Mouse (Mus musculus) megakaryocyte progenitor cell, adult 5-6 weeks (primary cell): ENCODE results near the gene AA986860. TPM values are rescaled to one million over a fixed set of nuclear protein-coding genes. Genes with fewer than 3 reads are reported as not detected.

Experiments used
- ATAC-seq: replicated peaks from 2 replicates; pipeline ENCODE4 v1.8.0; 2016; ENCODE audit warnings: mild to moderate bottlenecking, moderate TSS enrichment, inconsistent platforms; ENCODE audit not compliant: poor library complexity
- total RNA-seq, 2 experiments: library from RNA; stranded (forward) in 1 of 2; stranded (reverse) in 1 of 2; fragments of 157-497, 149-512 nt in 1 of 2; fragments of 200-1000 nt in 1 of 2; gene quantifications; 2 replicates each; pipeline versions ENCODE4 v1.2.3 to v1.2.4; 2015 to 2017

AA986860 gene
- total RNA-seq, 2 experiments from 2014 or later: 0.10 TPM; not detected in 1

GRCm38 (mm10) chr1:130734452-130734851 is 2.7 kb downstream of the AA986860 start:
- no peak for ATAC-seq

GRCm38 (mm10) chr1:130734852-130735251 is 3.1 kb downstream of the AA986860 start:
- ATAC-seq: no peak

GRCm38 (mm10) chr1:130737411-130737881 is 5.7 kb downstream of the AA986860 start:
- no peak for ATAC-seq

- ATAC-seq: no peak
Measured at GRCm38 (mm10) chr1:130737916-130738315, 6.1 kb downstream of the AA986860 start.

GRCm38 (mm10) chr1:130738551-130739106 is 6.9 kb downstream of the AA986860 start:
- no peak for ATAC-seq

- ATAC-seq: no peak
Measured at GRCm38 (mm10) chr1:130739636-130740035, 7.9 kb downstream of the AA986860 start.

- ATAC-seq: no peak
Measured at GRCm38 (mm10) chr1:130740227-130740648, 8.5 kb downstream of the AA986860 start.

- ATAC-seq: peak; percentile 85
Measured at GRCm38 (mm10) chr1:130740781-130741720, 9.3 kb downstream of the AA986860 start.

GRCm38 (mm10) chr1:130742201-130742600 is 10.4 kb downstream of the AA986860 start:
- ATAC-seq: no peak

- no peak for ATAC-seq
Measured at GRCm38 (mm10) chr1:130743775-130744174, 12.0 kb downstream of the AA986860 start.

- ATAC-seq: no peak
Measured at GRCm38 (mm10) chr1:130744217-130744616, 12.4 kb downstream of the AA986860 start.

GRCm38 (mm10) chr1:130744961-130745360 is 13.2 kb downstream of the AA986860 start:
- ATAC-seq: no peak

GRCm38 (mm10) chr1:130745591-130745990 is 13.8 kb downstream of the AA986860 start:
- no peak for ATAC-seq

- peak; percentile 41 for ATAC-seq
Measured at GRCm38 (mm10) chr1:130746819-130747218, 15.0 kb downstream of the AA986860 start.

GRCm38 (mm10) chr1:130759689-130760088 is 27.9 kb downstream of the AA986860 start:
- no peak for ATAC-seq

GRCm38 (mm10) chr1:130761597-130761996 is 29.8 kb downstream of the AA986860 start:
- ATAC-seq: no peak

GRCm38 (mm10) chr1:130762045-130762760 is 30.4 kb downstream of the AA986860 start:
- no peak for ATAC-seq

- ATAC-seq: peak; percentile 47
Measured at GRCm38 (mm10) chr1:130764027-130764461, 32.3 kb downstream of the AA986860 start.

GRCm38 (mm10) chr1:130767066-130767465 is 35.3 kb downstream of the AA986860 start:
- ATAC-seq: no peak

GRCm38 (mm10) chr1:130769925-130770324 is 38.1 kb downstream of the AA986860 start:
- no peak for ATAC-seq

- ATAC-seq: no peak
Measured at GRCm38 (mm10) chr1:130770487-130770886, 38.7 kb downstream of the AA986860 start.
